Mouse (Mus musculus) naive thymus-derived CD4-positive, alpha-beta T cell, adult 2 months (primary cell): ENCODE results near the gene Slc35c2.

Experiments used
- DNase-seq: peaks from one replicate; pipeline ENCODE4 v3.0.0-alpha.2; 2011; ENCODE audit warnings: low read depth

The Slc35c2 gene

GRCm38 (mm10) chr2:165287202-165287984, at the start of gene Slc35c2:
Gene Slc35c2 (minus strand): TSS chr2:165287869.
- DNase-seq, result peak; percentile 91

- DNase-seq, result no peak
These were observed 49.5 kb upstream of the Slc35c2 start for GRCm38 (mm10) chr2:165337191-165337590.

GRCm38 (mm10) chr2:165332610-165333210, 45.0 kb upstream of the Slc35c2 start:
- DNase-seq, result no peak

DNA sequence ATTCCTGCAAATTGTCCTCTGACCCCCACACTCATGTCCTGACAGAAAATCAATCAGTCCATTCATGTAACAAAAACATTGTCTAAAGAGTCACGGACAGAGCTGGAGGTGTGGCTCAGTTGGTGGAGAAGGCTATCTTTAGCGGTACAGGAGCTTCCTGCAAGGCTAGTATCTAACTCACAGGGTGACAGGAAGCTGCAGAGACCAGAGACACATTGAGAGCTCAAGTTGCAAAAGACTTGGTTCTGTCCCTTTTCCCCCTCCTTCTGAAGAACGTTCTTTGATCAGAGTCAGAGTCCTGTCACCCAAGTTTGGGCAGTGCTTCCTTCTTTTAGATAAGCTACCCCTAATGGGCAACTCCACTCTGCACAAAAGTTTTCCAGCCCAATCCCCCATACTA, 42.0 kb upstream of the Slc35c2 start:
- no peak for DNase-seq

- DNase-seq, result no peak
These were observed 41.1 kb upstream of the Slc35c2 start for GRCm38 (mm10) chr2:165328746-165329145.

DNA sequence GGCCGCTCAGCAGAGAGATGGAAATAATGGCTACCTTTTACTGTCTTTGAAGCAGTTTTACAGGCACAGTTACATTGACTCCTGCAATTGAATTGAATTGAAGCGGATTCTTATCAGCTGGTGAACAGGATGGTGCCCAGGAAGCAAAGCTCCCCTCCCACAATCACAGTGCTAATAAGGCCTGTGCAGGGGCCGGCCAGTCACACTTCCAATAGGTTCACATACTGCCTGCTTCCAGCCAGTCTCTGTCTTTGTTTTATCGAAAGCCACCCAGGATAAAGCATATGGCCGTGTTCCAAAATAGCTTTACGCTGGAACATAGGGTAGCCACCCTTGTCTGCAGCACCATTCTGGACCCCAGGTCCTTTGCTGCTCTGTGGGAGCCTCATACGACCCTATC, 39.7 kb upstream of the Slc35c2 start:
- no peak for DNase-seq

GRCm38 (mm10) chr2:165326304-165327190, 38.9 kb upstream of the Slc35c2 start, which contains the start of gene Elmo2:
Gene Elmo2 (minus strand): TSS chr2:165326479.
- DNase-seq, result peak; percentile 99

DNA sequence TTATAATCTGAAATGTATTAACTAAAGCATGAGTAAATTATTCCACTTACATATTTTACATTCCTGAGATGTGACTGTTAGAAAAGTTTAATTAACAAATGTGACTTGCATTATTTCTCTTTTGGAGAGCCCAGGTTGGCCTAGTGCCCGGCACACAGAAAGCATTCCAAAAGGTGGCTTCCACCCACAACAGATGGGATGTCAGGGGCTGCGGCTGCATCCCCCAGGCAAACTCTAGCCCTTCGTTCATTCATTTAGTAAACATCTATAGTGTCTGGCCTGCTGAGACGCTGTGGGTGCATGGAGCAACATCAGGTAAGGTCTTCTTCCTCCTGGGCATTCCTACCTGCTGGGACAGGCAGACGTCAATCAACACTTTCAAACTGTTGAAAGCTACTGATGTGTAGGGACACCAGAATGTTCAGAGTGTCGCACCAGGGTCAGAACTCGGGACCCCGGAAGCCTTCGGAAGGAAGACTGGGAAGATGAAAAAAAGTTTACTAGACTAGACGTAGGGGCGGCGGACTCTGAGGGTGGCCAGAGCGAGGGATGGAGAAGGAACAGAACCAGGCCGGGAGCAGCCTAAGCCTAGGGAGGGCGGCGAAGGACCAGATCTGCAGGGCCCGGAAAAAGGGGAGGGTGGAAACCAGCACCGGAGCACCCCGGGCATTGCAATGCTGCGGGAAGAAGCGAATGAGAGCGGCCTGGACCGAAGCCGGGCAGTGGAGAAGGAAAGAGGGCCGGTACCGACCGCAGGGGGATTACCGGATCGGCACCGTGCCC, 38.0 kb upstream of the Slc35c2 start:
- DNase-seq, result peak; percentile 45

GRCm38 (mm10) chr2:165323928-165324327, 36.3 kb upstream of the Slc35c2 start:
- DNase-seq, result no peak

DNA sequence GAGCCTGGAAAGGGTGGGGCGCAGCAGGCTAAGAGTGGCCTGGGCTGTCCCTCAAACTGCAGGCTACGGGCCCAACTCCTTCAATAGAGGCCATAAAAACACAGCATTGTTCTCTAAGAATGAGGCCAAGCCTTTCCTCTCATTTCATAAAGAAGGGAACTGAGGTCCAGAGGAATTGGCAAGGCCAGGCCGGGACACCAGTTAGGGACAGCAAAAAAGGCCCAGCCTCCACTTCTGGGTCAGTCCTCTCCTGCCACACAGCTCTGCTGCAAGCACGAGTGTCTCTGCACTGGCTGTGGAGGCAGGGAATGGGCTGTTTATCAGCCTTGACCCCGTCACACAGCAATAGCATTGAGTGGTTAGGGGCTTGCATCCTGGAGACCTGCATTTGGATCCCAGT, 35.8 kb upstream of the Slc35c2 start:
- DNase-seq, result no peak

DNA sequence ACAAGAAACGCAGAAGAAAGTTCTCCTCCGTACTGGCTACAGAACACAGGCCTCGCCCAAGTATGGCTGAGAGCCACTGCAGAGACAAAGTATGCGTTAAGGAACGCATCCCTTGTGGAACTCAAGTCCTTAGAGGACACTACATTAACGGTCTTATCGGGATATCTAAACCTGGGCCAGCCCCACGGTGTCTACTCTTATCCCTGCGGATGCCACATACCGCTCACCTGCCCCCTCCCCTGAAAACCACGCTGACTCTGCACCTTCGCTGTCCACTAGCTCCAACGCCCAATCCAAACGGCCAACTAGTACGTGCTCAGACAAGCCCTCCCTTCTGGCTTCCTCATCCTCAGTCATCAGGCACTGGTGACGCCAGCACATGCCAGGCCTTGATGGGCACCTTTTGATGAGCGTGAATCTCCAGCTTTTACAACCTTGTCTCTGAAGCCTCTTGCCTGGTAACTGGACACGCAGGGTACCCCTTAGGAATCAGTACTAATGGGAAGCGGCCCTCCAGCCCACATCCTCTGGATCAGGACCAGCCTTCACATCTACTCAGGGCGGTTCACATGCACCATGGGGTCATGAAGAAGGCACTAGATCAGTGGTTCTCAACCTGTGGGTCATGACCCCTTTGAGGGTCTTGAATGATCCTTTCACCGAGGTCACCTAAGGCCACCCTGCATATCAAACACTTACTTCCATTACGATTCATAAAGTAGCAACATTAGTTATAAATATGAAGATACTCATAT, 34.5 kb upstream of the Slc35c2 start:
- no peak for DNase-seq

- DNase-seq, result peak; percentile 60
These were observed 33.8 kb upstream of the Slc35c2 start for GRCm38 (mm10) chr2:165321381-165321888.

GRCm38 (mm10) chr2:165320531-165321150, 33.0 kb upstream of the Slc35c2 start:
- DNase-seq, result no peak

DNA sequence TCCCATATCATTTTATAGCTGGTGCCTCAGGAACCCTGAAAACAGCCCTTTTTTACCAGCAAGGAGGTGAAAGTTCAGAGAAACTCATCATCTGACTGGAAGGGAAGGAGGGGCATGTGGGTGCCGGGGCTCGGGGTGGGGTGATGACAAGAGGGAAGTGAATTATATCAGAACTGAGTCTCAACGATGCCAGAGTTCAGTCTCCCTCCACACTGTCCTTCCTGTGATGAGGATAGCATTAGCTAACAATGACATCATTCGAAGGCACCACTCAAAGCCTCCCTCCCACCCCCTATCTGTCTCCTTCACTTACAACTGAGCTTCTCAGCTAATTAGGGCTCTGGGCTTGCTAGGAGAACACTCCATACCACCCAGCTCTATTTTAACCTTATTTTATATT, 31.8 kb upstream of the Slc35c2 start:
- no peak for DNase-seq

GRCm38 (mm10) chr2:165318941-165319340, 31.3 kb upstream of the Slc35c2 start:
- DNase-seq, result no peak

DNA sequence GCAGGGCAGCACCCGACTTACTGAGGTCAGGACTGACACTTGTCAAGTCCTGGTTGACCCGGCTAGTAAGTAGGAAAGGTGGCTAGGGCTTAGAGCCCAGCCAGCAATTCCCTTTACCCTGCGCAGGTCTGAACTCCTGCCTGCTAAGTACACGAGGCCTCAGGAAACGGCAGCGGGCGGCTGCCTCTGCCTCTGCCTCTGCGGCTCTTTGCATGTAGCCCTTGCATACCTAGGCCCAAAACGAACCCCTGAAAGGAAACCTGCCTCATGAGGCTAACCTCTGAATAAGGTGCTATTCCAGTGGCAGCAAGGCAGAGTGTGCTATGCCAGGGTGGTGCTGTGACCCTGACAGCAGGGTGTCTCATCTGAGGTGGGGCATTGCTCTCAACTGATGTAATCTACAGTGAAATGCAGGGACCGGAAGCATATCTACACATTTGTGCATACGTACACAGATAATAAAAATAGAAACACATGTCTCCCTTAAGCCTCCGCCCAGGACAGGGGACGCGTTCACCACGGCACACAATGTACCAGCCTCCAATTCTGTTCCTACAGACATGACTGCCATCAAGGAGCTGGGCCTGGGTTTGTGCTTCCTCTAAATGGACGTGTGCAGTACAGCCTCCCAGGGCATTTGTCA, 30.1 kb upstream of the Slc35c2 start:
- no peak for DNase-seq

DNA sequence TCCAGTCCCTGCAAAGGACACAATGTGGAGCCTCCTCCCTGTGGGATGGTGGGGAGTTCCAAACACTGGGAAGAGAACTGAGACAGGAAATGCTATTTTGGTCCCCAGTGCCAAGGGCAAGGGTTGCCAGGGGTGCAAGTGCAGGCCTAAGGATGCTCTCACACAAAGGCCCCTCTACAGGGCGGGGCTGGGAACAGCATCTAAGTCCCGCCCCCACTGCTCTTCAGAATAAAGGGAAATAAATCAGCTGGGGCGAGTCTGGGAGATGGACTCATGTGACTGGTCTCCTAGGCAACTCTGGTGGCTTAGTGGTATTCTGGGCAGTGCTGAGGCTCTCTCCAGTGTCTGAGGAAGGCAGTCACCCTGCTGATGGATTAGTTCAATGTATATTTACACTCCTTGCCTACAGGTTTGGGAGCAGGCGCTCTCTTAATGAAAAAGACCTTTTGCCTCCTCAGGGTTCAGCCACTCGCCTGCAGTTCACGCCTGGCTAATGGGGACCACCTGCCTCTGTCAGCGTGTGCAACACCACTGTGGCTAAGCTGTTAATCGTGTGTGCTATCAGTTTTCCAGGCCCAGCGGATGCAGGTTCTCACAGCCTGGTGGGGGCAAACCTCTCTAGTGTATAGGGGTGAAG, 29.3 kb upstream of the Slc35c2 start:
- no peak for DNase-seq

GRCm38 (mm10) chr2:165316204-165316603, 28.5 kb upstream of the Slc35c2 start:
- DNase-seq, result no peak

- DNase-seq, result no peak
These were observed 26.5 kb upstream of the Slc35c2 start for GRCm38 (mm10) chr2:165314197-165314596.
